11 mouse cellular contexts compared by ENCODE assay signal in the genomic region with DNA sequence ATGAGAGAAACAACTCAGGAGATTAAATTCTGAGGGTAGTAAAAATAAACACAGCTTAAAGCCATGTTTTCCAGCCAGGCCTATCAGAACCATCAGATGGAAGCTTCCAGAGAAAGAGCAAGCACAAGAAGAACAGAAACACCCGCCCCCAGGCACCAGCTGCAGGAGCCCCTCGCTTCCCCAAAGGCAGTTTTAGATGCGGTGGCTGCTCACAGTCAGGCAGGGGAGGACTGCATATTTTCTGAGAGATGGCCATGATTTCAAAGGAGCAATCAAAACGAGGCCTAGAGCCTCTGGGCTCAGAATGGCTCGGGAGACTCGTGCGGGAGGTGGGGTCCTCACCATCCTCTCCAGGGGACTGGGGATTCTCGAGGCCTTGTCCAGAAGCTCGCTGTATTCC. TPM values are rescaled to one million over a fixed set of nuclear protein-coding genes. Genes with fewer than 3 reads are reported as not detected.
DNase-seq lines count a peak whose midpoint lies in the region; ATAC-seq and TF ChIP-seq lines count a peak whose summit lies in the region.
"Had no signal": no experiment of that assay in that cellular context is flagged by ENCODE, and none has a peak within 500 bp of the region (broad histone marks: within the 10 kb centered on the region; RNA-seq: fewer than 3 reads in every experiment).

No protein-coding gene starts in this region.

- peaks cover 21% of the 10 kb centered on the region for H3K4me1 ChIP-seq in thymus, adult 2 months (replicated peaks; ENCODE audit: control insufficient read depth, insufficient read depth, low read length)
- no peaks in the 10 kb centered on the region; the same call in 1 of the 2 replicates for H3K4me1 ChIP-seq in cerebellum, adult 2 months (ENCODE audit: control insufficient read depth, insufficient read depth, low read length)
- H3K4me1 ChIP-seq: hindbrain, embryonic 15.5 days had no signal

- H3K27ac ChIP-seq in thymus, adult 2 months (ENCODE audit: control insufficient read depth, insufficient read depth, low read length): no peak overlapping the region
- H3K27ac ChIP-seq in cerebellum, adult 2 months (ENCODE audit: insufficient read depth, low read length): no peak overlapping the region
- H3K27ac ChIP-seq: hindbrain, embryonic 15.5 days; midbrain, embryonic 12.5 days had no signal

- intact Hi-C loops in left cerebral cortex, postnatal 25 days (cut with DNase I): no loop called here

- TF ChIP-seq POLR2A in thymus, adult 2 months (IDR thresholded peaks at IDR 0.05; ENCODE audit: control insufficient read depth, extremely low read depth, insufficient read depth, low read length, poor library complexity): no peak
- no peak for TF ChIP-seq POLR2A in cerebellum, adult 2 months (IDR thresholded peaks at IDR 0.05; ENCODE audit: borderline replicate concordance, insufficient read depth, low read length)

- H3K27me3 ChIP-seq in thymus, adult 2 months (ENCODE audit: control insufficient read depth, insufficient read depth, low read length): no peaks in the 10 kb centered on the region
- no peaks in the 10 kb centered on the region for H3K27me3 ChIP-seq in cerebellum, adult 2 months (ENCODE audit: control insufficient read depth, insufficient read depth, low read length)
- H3K27me3 ChIP-seq: hindbrain, embryonic 15.5 days; midbrain, embryonic 12.5 days had no signal

- no peaks in the 10 kb centered on the region for H3K36me3 ChIP-seq in thymus, adult 2 months (ENCODE audit: control insufficient read depth, insufficient read depth, low read length)
- H3K36me3 ChIP-seq: hindbrain, embryonic 15.5 days; midbrain, embryonic 12.5 days had no signal

- no peak for ATAC-seq in activated CD4-positive, CD25-positive, alpha-beta regulatory T cell, adult 4 months
- ATAC-seq: liver, postnatal 0 days had no signal

- no peak for TF ChIP-seq CTCF in thymus, adult 2 months (IDR thresholded peaks at IDR 0.05; ENCODE audit: borderline replicate concordance, control insufficient read depth, extremely low read depth, insufficient read depth, low read length, poor library complexity)
- TF ChIP-seq CTCF in cerebellum, adult 2 months (IDR thresholded peaks at IDR 0.05; ENCODE audit: borderline replicate concordance, insufficient read depth, low read depth, low read length): no peak

- peak; percentile 19 for DNase-seq in thymus, postnatal 14 days
- no peak for DNase-seq in thymus, adult 2 months
- DNase-seq in layer of hippocampus, adult 18-20 months (ENCODE audit: low spot score in 2 of 2): peak; percentile 71 to 84
- peak; percentile 70 to 94 for DNase-seq in left cerebral cortex, postnatal 25 days (ENCODE audit: low spot score in 2 of 2)
- no peak for DNase-seq in cerebellum, adult 2 months
- DNase-seq in spleen, adult 12 weeks (ENCODE audit: low spot score): no peak
- DNase-seq: kidney, postnatal 36 days; liver, postnatal 0 days had no signal

- no peak overlapping the region for H3K4me3 ChIP-seq in thymus, adult 2 months (ENCODE audit: control insufficient read depth, insufficient read depth, low read length)
- no peak overlapping the region for H3K4me3 ChIP-seq in cerebellum, adult 2 months (replicated peaks; ENCODE audit: insufficient read depth, low read depth, low read length)
- H3K4me3 ChIP-seq: hindbrain, embryonic 15.5 days; midbrain, embryonic 12.5 days had no signal

- WGBS in thymus, adult 2 months: 87% methylated on average over 9 of the region's 9 CpGs
- WGBS in cerebellum, adult 2 months: 71% methylated on average over 9 of the region's 9 CpGs

RNA-seq across cellular contexts. Expression of gene Gsdme, which starts 59.0 kb away (rescaled TPM):
- 0.59 and 0.89 TPM in 2 replicates for polyA plus RNA-seq in thymus, adult 2 months (2012; rRNA removed)
- 10 to 100 TPM in 1 of 2 experiments, 1 to 10 TPM in 1; 10.0 to 10.7 TPM for total RNA-seq in layer of hippocampus, adult 18-20 months (2021)
- 10 to 100 TPM; 10.7 to 11.1 TPM for total RNA-seq in left cerebral cortex, postnatal 25 days (2021)
- polyA plus RNA-seq in activated CD4-positive, CD25-positive, alpha-beta regulatory T cell, adult 4 months (2017; shearing (Covaris generic)): 10 to 100 TPM; 16.9 to 17.6 TPM
- 16.1 and 17.0 TPM in 2 replicates for polyA plus RNA-seq in cerebellum, adult 2 months (2012; rRNA removed)

Comparison
In these comparisons a context has a peak if more than half of its experiments do, and no peak if none do; other contexts are left out.
1. DNase-seq: peak in thymus, postnatal 14 days (single experiment), layer of hippocampus, adult 18-20 months (2 of 2) and left cerebral cortex, postnatal 25 days (2 of 2); none in thymus, adult 2 months (single experiment), cerebellum, adult 2 months (0 of 2) and spleen, adult 12 weeks (single experiment).